Mouse (Mus musculus): ENCODE measurements around the gene Zfyve28. TPM values are rescaled to one million over a fixed set of nuclear protein-coding genes. Genes with fewer than 3 reads are reported as not detected.

The Zfyve28 gene
- polyA plus RNA-seq, 1 experiment from 2014 or later = 0.77 TPM

DNA sequence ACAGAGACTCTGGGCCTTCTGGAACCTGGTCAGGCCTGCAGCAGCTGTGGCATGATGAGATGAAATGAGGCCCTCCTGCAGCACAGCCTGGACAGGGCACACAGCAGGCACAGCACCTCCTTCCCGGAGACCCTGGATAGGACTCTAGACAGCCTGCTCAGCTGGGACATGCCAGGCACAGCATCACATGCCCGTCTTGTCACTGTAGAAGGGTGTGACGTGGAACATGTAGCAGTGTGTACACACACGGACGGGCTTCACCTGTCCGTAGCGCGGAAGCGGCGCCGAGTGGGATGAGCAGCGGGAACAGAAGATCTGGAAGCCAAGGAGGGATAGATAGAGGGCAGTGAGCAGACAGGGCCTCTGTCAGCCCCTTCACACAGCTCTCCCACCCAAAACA, 92.5 kb downstream of the Zfyve28 start:
- no peaks in the 10 kb centered on the region for H3K9me3 ChIP-seq (replicated peaks)
- H3K36me3 ChIP-seq = no peaks in the 10 kb centered on the region
- no peak overlapping the region for H3K4me2 ChIP-seq
- no peak for ATAC-seq (replicated peaks; ENCODE audit: low FRiP score)
- no peaks in the 10 kb centered on the region for H3K27me3 ChIP-seq
- H3K4me1 ChIP-seq = peaks cover 3% of the 10 kb centered on the region; the same call in 1 of the 2 replicates
- H3K4me3 ChIP-seq (replicated peaks) = no peak overlapping the region
- no peak overlapping the region for H3K9ac ChIP-seq
- 92% methylated on average over 12 of the region's 12 CpGs for WGBS
- no peak overlapping the region for H3K27ac ChIP-seq

DNA sequence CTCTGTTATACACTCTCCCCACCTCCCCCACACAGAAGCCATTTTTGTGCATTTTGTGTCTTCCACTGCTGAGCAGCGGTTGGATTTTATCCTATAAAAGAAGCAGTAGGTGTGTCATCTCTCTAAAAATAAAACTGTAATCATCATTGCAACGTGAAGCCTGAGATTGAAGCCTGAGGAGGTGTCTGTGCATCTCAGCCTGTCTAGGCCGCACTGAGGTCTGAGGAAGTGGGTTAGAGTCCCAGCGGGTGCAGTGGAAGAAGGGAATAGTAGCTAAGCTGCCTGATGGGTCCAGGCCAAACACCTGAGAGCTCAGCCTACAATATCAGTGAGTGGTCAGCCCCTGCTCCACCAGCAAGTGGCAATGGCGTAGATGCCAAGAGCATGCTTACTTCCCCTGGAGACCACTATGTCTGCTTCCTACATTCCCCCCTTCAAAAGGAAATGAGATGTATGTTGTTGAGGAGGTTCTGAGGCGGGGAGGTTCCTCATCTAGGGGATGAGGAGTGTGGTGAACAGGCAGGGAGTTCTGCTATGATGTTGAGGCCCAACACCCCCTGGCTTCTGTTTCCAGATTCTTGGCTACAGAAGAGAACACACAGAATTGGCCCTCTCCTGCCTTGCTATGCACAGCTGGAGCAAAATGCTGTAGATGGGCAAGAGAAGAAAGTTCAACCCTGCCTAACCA, 93.1 kb downstream of the Zfyve28 start:
- no peak overlapping the region for H3K27ac ChIP-seq
- no peaks in the 10 kb centered on the region for H3K27me3 ChIP-seq
- no peak overlapping the region for H3K4me2 ChIP-seq
- no peaks in the 10 kb centered on the region for H3K36me3 ChIP-seq
- WGBS = 86% methylated on average over 6 of the region's 6 CpGs
- H3K9ac ChIP-seq = no peak overlapping the region
- peaks cover 5% of the 10 kb centered on the region; the same call in 1 of the 2 replicates for H3K4me1 ChIP-seq
- H3K9me3 ChIP-seq (replicated peaks) = no peaks in the 10 kb centered on the region
- no peak for ATAC-seq (replicated peaks; ENCODE audit: low FRiP score)
- H3K4me3 ChIP-seq (replicated peaks) = no peak overlapping the region

DNA sequence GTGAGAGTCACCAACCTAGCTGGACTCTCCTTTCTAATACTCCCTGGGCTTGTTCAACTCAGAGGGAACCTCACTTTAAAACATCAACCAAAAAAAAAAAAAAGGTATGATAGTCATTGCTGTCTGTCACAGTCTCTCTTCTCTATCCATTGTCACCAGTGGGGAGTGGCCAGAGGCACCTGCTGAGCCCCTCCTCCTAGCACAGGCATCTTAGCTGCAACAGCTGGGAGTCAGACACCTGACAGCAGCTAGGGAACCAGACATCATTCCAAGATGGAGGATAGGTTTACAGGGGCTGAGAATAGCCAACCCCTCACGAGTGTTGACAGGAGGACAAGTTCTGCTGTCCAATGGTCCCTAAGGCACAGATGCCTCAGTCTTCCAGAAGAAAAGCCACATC, 93.8 kb downstream of the Zfyve28 start:
- no peaks in the 10 kb centered on the region for H3K27me3 ChIP-seq
- no peak for ATAC-seq (replicated peaks; ENCODE audit: low FRiP score)
- H3K4me1 ChIP-seq = peaks cover 5% of the 10 kb centered on the region; the same call in 1 of the 2 replicates
- H3K36me3 ChIP-seq = no peaks in the 10 kb centered on the region
- H3K9me3 ChIP-seq (replicated peaks) = no peaks in the 10 kb centered on the region
- H3K9ac ChIP-seq = no peak overlapping the region
- WGBS = 63% methylated on average over 1 of the region's 1 CpGs
- H3K4me3 ChIP-seq (replicated peaks) = no peak overlapping the region
- H3K27ac ChIP-seq = no peak overlapping the region
- no peak overlapping the region for H3K4me2 ChIP-seq

DNA sequence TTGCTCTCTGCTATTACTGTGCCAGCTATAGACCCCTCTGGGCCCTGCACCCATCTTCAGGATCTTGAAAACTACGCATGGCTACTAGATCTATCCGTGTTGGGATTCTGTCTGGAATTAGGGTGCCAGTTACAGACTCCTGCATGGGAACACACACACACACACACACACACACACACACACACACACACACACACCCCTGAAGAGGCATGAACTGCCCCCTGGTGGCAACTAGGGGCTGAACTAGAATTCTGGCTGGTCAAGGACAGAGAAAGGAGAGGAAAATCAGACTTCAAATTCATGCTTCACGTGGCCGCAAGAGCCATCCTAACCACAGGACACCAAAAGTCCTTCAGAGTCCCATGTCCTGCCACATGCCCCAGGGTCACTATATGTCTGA, 96.4 kb downstream of the Zfyve28 start:
- peaks cover 16% of the 10 kb centered on the region for H3K4me1 ChIP-seq
- no peak overlapping the region for H3K9ac ChIP-seq
- H3K27ac ChIP-seq = no peak overlapping the region
- no peaks in the 10 kb centered on the region for H3K27me3 ChIP-seq
- WGBS = 79% methylated on average over 4 of the region's 4 CpGs
- ATAC-seq (replicated peaks; ENCODE audit: low FRiP score) = no peak
- H3K9me3 ChIP-seq (replicated peaks) = no peaks in the 10 kb centered on the region
- H3K4me2 ChIP-seq = no peak overlapping the region
- no peaks in the 10 kb centered on the region for H3K36me3 ChIP-seq
- H3K4me3 ChIP-seq (replicated peaks) = no peak overlapping the region

DNA sequence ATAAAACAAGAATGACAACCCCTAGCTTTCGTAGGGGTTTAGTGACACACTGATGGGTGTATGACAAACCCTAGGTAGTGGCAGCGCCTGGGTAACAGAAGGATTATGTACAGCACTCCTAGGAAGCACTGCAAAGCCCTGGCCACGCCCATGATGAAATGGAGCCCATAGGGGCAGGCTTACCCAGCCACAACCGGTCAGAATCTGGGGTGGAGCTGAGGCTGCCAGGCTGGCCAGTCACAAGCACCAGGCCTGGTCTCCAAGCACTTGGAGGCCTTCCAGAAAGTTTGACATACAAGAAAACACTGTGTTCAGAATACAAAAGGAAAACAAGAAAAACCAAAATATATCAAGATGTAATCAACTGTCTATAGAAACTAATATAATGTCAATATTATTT, 97.2 kb downstream of the Zfyve28 start:
- no peaks in the 10 kb centered on the region for H3K27me3 ChIP-seq
- no peak for ATAC-seq (replicated peaks; ENCODE audit: low FRiP score)
- H3K4me2 ChIP-seq = no peak overlapping the region
- H3K9ac ChIP-seq = no peak overlapping the region
- WGBS = 51% methylated on average over 4 of the region's 4 CpGs
- no peak overlapping the region for H3K4me3 ChIP-seq (replicated peaks)
- peaks cover 23% of the 10 kb centered on the region for H3K4me1 ChIP-seq
- H3K36me3 ChIP-seq = no peaks in the 10 kb centered on the region
- H3K27ac ChIP-seq = no peak overlapping the region
- H3K9me3 ChIP-seq (replicated peaks) = no peaks in the 10 kb centered on the region

DNA sequence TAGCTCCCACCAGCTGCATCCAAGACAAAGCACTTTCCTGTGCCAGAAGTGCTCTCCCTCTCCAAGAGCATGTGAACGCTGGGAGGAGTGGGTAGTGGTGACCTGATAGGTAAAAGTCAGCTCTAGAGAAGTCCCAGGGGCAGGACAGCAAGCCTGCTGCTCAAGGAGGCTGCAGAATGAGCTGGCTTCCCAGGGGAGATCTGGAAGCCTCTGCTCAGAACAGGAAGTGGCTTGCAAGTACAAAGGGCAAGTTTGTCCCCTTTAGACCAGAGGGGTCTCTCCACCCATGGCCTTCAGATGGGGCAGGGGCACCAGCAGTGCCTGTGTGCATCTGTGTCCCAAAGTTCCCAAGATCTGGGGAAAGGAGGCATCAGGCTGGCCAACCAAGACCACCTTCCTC, 98.7 kb downstream of the Zfyve28 start:
- H3K4me2 ChIP-seq = no peak overlapping the region
- no peak for ATAC-seq (replicated peaks; ENCODE audit: low FRiP score)
- peaks cover 38% of the 10 kb centered on the region for H3K4me1 ChIP-seq
- no peaks in the 10 kb centered on the region for H3K9me3 ChIP-seq (replicated peaks)
- no peak overlapping the region for H3K4me3 ChIP-seq (replicated peaks)
- H3K9ac ChIP-seq = no peak overlapping the region
- no peaks in the 10 kb centered on the region for H3K27me3 ChIP-seq
- WGBS = 71% methylated on average over 1 of the region's 1 CpGs
- H3K27ac ChIP-seq = no peak overlapping the region
- 0 out of 2 replicates have a peak, but pooled peaks cover 4% of the 10 kb centered on the region for H3K36me3 ChIP-seq

DNA sequence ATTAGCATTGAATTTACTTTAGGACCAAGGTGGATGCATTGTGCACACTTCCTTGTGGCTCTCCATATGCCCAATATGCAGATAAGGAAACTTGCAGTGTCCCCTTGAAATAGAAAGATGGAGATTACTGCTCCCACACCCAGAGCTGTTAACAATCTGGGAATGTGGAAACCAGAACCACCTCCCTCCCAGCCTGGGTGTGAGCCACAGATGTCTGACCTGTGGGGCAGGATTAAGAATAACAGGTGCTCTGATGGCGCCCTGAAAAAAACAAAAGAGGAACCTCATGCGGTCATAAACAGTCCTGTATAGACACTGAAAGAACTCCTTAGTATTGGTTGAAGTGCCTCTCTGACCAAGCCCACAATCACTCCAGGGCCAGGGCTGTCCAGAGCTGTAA, 99.4 kb downstream of the Zfyve28 start:
- Histone ChIP-seq H3K27ac (peak overlapping the region; percentile 92; the same call in 1 of the 2 replicates), H3K9ac (no peak overlapping the region), H3K4me1 (peaks cover 43% of the 10 kb centered on the region), H3K27me3 (no peaks in the 10 kb centered on the region), H3K4me2 (peak overlapping the region; percentile 65), H3K36me3 (0 out of 2 replicates have a peak, but pooled peaks cover 10% of the 10 kb centered on the region), H3K9me3 (replicated peaks) (no peaks in the 10 kb centered on the region), H3K4me3 (replicated peaks) (peak overlapping the region; percentile 67; the same call in 1 of the 2 replicates)
- WGBS = 66% methylated on average over 2 of the region's 2 CpGs
- no peak for ATAC-seq (replicated peaks; ENCODE audit: low FRiP score)

DNA sequence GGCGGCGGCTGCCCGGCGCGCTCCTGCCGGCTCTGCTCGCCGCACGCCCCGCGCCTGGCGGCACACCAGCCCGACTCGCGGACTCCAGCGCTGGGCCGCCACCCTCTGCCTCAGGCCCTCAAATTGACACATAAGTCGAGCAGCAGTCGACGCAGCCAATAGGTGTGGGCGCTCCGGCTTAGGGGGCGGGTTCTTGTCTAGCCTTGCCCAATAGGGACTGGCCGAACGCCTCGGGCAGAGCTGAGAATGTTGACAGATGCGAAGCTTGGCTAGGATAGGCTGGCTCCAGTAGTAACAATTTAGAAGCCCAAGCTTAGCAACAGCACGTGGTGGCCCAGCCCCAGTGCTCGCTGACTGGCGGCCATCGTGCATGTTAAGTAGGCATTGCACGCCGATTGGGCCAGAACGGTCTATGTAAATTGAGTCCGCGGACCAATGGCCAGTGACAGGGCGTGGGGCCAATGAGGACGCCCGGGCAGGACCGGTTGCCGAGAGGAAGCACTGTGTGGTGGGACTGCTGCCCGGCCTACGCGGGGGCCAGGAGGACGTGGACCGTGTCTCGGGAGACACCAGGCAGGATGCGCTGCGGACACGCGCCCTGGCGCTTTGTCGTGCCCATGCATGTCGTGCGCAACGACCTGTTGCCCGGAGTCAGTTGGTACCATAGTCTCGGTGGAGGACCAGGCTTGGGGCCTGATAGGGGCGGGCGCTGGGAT, 100.5 kb downstream of the Zfyve28 start, which contains the start of gene Mxd4:
TSS of gene Mxd4 (minus strand) at position 120 of the 716 bp plus-strand sequence.
- no peaks in the 10 kb centered on the region for H3K27me3 ChIP-seq
- peak within 1 kb of the TSS; percentile 65 for H3K4me2 ChIP-seq
- no peaks in the 10 kb centered on the region for H3K9me3 ChIP-seq (replicated peaks)
- peak within 1 kb of the TSS; percentile 92 for H3K27ac ChIP-seq
- under 1% methylated on average over 60 of the region's 60 CpGs for WGBS
- H3K4me3 ChIP-seq (replicated peaks) = peak within 1 kb of the TSS; percentile 67
- H3K4me1 ChIP-seq = peaks cover 54% of the 10 kb centered on the region
- H3K9ac ChIP-seq = peak within 1 kb of the TSS; percentile 67
- peaks cover 11% of the 10 kb centered on the region; the same call in 1 of the 2 replicates for H3K36me3 ChIP-seq
- peak; percentile 98 for ATAC-seq (replicated peaks; ENCODE audit: low FRiP score)

DNA sequence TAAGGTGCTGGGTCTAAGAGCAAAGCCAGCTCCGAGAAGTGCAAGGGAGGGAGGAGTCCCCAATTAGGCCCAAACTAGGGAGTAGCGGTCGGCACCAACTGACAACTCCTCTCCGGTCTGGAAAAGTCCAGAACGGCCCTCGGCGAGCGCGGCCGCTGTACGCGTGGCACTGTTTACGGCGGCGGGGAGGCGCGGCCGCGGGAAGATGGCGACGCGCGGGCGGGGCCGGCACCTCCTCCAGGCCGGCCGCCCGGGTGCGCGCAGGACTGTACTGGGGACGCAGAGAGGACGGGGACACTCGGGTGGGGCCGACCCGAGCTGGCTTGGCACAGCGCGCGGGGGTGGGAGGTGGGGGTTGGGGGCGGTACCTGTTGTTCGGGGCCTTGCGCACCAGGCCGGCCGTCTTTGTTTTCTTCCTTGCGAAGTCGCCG, 101.3 kb downstream of the Zfyve28 start:
- Histone ChIP-seq H3K27ac (peak overlapping the region; percentile 91), H3K4me2 (peak overlapping the region; percentile 65), H3K4me1 (peaks cover 57% of the 10 kb centered on the region), H3K9me3 (replicated peaks) (no peaks in the 10 kb centered on the region), H3K9ac (peak overlapping the region; percentile 67), H3K27me3 (no peaks in the 10 kb centered on the region), H3K36me3 (peaks cover 19% of the 10 kb centered on the region), H3K4me3 (replicated peaks) (peak overlapping the region; percentile 67)
- under 1% methylated on average over 46 of the region's 46 CpGs for WGBS
- peak; percentile 10 for ATAC-seq (replicated peaks; ENCODE audit: low FRiP score)

DNA sequence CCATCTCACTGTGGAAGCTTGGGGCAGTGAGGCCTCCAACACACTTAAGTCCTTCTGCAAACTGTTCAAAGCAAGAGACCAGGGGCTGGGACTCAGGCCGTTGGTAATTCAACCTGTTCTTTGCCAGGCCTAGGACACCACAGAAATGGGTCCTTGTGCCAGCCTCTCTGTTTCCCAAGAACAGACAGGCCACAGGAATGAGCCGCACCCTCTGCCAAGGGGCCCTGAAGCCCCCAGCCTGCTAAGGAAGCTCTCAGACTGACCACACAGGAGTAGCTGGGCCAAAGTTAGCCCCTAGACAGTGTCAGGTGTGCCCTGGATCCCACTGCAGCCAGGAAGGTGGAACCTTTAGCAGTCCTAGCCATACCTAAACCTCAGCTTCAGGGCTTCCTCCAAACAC, 101.9 kb downstream of the Zfyve28 start:
- H3K9me3 ChIP-seq (replicated peaks) = no peaks in the 10 kb centered on the region
- H3K4me1 ChIP-seq = peaks cover 57% of the 10 kb centered on the region
- WGBS = 45% methylated on average over 2 of the region's 2 CpGs
- peak overlapping the region; percentile 67 for H3K9ac ChIP-seq
- peak overlapping the region; percentile 65 for H3K4me2 ChIP-seq
- peaks cover 24% of the 10 kb centered on the region for H3K36me3 ChIP-seq
- H3K4me3 ChIP-seq (replicated peaks) = peak overlapping the region; percentile 67
- ATAC-seq (replicated peaks; ENCODE audit: low FRiP score) = no peak
- peak overlapping the region; percentile 91 for H3K27ac ChIP-seq
- no peaks in the 10 kb centered on the region for H3K27me3 ChIP-seq

DNA sequence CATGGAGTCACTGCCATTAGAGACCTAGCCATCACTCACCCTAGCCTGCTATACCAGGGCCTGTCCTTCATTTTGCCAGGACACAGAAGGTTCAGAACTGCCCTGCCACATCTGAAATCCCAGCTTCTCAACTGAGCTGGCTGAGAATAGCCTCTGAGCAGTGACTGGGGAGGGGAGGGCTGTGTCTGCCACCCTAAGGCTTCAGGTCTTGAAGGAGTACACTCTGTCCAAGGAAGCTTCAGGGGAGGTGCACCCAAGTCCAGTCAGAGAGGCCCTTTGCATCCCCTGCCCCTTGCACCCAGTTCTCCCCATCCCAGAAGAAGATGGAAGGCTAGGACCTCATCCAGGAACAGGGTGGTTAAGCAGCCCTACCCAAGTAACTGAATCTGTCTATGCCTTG, 102.5 kb downstream of the Zfyve28 start:
- peak overlapping the region; percentile 65 for H3K4me2 ChIP-seq
- no peaks in the 10 kb centered on the region for H3K9me3 ChIP-seq (replicated peaks)
- H3K27ac ChIP-seq = no peak overlapping the region
- peak overlapping the region; percentile 67 for H3K9ac ChIP-seq
- H3K4me1 ChIP-seq = peaks cover 54% of the 10 kb centered on the region
- peak overlapping the region; percentile 67 for H3K4me3 ChIP-seq (replicated peaks)
- H3K27me3 ChIP-seq = no peaks in the 10 kb centered on the region
- ATAC-seq (replicated peaks; ENCODE audit: low FRiP score) = no peak
- peaks cover 30% of the 10 kb centered on the region for H3K36me3 ChIP-seq

DNA sequence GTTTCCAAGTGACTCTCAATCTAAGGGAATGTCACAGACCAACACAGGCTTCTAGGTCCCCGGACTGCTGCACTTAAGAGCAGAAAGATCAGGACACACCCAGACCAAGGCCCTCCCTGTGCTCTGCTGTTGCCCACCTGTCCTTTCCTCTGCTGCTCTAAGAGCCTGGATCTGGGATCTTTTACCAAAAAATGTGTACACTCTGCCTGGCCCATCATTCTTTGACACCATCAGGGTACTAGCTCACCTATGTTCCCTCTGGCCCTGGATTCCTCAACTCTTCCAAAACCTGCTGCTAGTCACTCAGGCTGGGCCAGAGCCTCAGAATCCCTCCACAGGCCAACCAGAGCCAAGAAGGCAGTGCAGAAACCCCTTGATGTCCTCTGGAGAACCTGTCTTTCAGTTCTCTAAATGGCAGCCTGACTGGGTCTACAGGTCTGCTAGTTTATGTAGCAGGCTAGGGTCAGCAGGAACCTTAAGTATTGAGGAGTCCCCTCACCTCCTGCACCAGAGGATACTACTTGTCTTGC, 103.1 kb downstream of the Zfyve28 start:
- ATAC-seq (replicated peaks; ENCODE audit: low FRiP score) = no peak
- H3K4me2 ChIP-seq = peak overlapping the region; percentile 65
- peak overlapping the region; percentile 67; the same call in 1 of the 2 replicates for H3K9ac ChIP-seq
- WGBS = 89% methylated on average over 1 of the region's 1 CpGs
- peaks cover 53% of the 10 kb centered on the region for H3K4me1 ChIP-seq
- peaks cover 36% of the 10 kb centered on the region for H3K36me3 ChIP-seq
- H3K9me3 ChIP-seq (replicated peaks) = no peaks in the 10 kb centered on the region
- H3K4me3 ChIP-seq (replicated peaks) = 0 out of 2 replicates have a peak overlapping the region, but pooled peaks have one; percentile 67
- H3K27ac ChIP-seq = no peak overlapping the region
- H3K27me3 ChIP-seq = no peaks in the 10 kb centered on the region

Data from kidney, embryonic 15.5 days (tissue).